Mouse (Mus musculus): ENCODE results near the gene Mrap2.
A peak's percentile ranks its signal among the peaks of the same experiment; 100 is the strongest.
"Not testable (repeated sequence)": the region's sequence is repeated elsewhere in the genome, so short reads cannot be mapped to it uniquely, and the experiment has no call there.

The Mrap2 gene

DNA sequence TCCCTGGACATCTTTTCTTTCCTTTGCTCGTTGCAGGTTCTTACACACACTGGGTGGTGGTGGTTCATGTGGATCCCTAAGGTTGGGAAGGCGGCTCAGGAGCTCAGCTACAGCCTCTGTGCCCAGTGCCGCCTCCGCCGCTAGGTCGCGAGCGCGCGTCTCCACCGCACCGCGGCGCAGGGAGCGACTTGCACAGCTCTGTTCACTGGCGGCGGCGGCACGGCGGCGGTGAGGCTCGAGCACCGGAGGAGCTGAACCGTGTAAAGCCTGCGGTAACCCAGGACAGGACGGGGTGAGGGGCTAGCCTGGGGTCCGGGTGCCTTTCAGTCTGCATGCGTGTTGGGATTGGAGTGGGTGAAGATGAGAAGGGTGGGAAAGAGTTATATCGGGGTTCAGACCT, at the start of gene Mrap2:
Gene Mrap2, plus strand, starts transcription at position 201 of the 400 bp plus-strand sequence.
- DNase-seq (ENCODE audit: low spot score in 2 of 2), result peak in 1 of 2 experiments; percentile 60

DNA sequence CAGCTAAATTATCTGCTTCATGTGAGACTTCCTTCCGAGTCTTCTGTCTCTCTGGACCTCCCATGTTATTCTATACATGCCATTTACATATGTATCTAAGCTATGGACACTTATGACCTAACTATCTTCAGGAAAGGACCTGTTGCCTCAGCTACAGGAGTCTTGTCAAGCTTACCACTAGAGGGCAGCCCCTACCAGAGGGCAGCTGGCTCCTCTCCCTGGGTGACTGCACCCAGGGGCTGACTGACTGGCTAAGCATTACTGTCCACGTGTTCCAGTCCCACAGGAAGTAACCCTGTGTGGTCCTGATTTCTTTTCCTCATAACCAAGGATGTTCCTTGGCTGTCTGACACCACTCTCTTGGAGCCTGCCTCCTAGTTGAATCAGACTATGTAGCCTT, 46.1 kb upstream of the Mrap2 start:
- peak in 1 of 2 experiments; percentile 47 for DNase-seq (ENCODE audit: low spot score in 2 of 2)

DNA sequence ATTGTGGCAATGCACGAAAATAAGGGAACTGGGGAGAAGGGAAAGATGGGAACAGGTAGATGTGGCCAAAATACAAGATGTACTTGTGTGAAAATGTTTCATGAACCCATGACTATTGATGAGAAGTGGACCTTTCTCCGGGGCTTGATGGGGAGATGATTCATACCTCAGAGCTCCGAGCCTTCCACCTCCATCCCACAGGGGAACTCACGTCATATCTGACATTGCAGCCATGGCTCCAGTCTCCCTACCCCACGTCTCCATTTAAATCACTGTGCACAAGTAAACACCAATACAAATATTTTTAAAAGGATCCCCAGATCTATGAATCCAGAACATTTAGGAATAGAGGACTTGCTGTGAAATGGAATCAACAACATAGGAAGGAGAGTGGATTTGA, 29.1 kb upstream of the Mrap2 start:
- no peak for DNase-seq (ENCODE audit: low spot score in 2 of 2)

DNA sequence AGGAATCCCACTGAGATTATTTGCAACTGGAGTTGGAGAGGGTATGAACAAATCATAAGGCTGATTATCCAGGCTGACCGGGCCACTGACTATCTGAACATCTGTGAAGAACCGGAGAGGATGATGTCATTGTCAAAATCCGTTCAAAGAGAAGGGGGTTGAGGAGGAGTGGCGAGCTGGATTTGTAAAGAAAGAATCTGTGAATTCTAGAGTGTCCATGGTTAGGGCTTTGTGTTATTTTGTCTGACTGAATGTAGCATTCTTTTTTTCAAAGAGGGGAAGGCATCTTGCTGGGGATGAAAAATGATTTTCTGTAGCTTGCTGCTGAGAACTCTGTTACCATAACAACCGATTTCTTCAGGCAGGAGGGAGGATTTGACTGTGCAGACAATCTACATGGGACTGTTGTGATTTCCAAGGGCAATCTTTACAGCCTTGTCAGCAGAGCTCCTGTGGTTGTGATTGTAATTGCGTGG, 28.6 kb upstream of the Mrap2 start:
- DNase-seq (ENCODE audit: low spot score in 2 of 2), result peak; percentile 19 to 26

DNA sequence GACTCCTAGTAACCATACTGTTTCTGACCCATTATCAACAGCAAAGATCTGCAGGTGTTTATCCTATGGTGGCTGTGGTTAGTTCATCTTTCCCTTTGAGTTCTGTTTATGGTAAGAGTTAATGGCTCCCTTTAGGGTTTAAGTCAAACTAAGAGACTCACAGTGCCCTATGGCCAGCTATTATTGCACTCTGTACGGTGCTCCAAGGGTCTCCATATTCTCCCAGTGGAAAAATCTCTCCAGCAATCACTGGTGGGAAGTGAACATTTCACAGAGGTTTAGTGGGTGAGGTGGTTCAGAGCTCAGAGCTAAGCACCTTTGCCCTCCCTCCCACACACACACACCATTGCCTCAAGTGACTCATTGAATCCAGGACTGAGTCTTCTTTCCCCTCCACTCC, 28.1 kb upstream of the Mrap2 start:
- no peak for DNase-seq (ENCODE audit: low spot score in 2 of 2)

DNA sequence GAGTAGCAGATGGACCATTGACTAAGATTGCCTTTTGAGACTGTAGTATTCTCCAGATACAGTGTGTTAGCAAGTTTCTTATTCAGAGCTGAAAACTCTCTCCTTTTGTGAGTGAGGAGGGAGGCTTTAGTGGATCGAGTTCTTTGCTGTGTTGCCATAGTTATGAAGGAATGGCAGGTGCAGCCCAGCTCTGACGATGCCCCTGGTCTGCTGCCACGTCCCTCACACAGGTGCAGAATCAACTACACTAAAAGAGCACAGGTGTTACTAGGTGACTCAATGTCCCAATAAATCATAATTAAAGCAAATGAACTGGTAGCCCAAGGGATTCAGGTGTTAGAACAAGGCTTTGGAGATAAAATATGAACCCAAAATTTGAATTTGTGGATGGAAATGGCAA, 25.1 kb upstream of the Mrap2 start:
- no peak for DNase-seq (ENCODE audit: low spot score in 2 of 2)

DNA sequence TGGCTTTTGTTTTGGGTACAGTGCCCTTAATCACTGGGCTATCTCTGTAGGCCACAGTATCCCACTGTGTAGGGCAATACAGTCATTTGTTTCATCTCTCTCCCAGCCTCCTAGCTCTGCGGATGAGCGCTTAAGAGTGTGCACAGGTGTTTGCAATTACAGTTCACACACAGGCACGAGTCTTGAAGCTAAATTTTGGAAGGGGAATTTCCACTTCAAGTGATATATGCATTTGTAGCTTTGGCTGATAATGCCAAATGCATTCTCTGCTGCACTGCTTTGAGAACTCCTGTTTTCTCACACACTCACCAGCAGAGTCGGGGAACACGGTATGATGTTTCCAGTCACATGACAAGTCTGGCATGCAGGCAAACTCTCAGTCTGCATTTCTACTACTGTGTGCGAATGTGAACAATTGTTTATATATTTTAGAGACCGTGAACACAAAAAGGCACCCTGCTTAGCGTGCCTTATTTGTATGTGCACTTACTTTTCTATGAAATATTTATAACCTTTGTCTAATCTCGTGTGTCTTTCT, 22.1 kb upstream of the Mrap2 start:
- no peak for DNase-seq (ENCODE audit: low spot score in 2 of 2)

DNA sequence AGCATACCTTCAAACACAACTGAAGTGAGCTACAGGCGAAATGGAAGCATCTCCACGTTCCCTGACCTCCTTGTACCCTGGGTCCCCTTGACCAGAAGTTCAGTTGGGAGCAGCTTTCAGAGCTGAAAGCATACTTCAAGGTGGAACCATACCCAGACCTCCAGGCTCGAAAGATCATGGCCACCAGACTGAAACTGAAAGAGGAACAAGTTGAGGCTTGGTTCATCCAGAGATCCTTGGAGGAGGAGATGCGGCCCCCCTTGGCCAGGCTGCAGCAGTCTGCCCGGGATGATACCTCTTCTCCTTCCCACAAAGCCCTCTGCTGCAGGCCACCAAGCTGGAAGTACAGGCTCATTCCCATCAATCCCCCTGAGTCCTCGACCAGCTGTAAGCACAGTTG, 17.1 kb upstream of the Mrap2 start:
- DNase-seq (ENCODE audit: low spot score in 2 of 2), result not testable (repeated sequence)

DNA sequence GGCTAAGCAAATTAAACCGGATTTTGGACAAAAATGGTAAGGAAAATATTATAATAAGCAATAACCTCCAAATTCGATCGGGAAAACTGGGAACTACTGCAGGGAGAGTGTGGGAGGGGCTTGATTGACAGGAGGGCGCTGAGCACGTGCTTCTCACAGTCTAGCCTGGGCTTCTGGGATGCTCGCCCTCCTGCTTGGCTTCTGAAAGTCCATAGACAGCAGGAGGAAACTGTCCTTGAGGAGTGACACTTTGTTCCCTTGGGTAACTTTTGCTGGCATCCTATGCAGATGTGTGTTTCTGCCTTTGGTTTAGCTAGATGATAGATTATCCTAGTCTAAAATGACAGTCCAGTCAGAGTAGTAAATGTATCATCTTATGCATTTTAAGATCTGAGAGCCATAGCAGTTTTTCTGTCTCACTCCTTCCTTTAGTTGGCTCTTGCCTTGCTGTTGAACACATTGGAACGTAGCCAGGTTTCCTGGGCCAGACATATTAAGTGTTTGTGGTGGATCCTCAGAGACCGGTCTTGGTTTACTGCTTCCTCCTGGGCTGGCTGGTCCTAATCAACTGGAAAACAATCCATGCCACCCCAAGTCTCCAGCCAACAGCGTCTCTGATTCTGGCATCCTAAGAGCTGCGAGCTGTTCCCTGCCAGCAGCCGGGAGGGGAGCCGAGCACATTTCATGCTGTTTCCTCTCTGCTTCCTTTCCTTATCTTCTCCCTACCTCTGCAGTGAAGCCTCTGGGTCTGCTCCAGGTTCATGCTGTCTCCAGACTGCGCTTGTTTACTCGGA, 8.1 kb upstream of the Mrap2 start:
- DNase-seq (ENCODE audit: low spot score in 2 of 2), result no peak

DNA sequence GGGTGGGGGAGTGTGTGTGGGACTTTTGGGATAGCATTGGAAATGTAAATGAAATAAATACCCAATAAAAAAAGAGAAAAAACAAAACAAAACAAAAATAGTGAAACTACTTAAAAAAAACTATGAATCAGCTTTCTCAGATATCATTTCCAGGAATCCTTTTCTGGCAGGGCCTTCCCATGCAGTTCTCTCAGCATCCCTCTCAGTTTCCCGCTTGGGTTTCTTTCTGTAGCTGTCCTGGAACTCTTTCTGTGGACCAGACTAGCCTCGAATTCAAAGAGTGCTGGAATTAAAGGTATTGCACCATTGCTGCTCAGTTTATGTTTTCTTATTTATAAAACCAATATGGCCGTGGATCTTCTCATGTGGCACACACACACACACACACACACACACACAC, 1.0 kb upstream of the Mrap2 start:
- DNase-seq (ENCODE audit: low spot score in 2 of 2), result no peak

DNA sequence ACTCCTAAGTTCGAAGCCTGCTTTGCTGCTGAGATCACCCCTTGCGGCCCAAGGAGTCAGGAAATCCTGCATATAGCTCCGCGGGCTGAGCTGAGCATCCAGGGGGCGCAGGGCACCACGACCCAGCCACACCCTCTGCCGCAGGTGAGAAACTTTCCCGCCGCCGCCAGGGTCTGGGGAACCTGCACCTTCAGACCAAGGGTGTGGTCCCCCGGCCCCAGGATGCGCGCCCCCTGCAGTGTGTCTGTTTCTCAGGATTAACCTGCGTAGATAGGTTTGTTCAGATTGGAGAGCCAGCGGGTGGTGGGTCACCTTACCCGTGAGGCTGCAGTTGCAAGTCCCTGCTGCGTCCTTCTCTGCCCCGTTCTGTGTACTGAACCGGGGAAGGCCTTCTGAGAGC, 426 bp downstream of the Mrap2 start:
- DNase-seq (ENCODE audit: low spot score in 2 of 2), result no peak

DNA sequence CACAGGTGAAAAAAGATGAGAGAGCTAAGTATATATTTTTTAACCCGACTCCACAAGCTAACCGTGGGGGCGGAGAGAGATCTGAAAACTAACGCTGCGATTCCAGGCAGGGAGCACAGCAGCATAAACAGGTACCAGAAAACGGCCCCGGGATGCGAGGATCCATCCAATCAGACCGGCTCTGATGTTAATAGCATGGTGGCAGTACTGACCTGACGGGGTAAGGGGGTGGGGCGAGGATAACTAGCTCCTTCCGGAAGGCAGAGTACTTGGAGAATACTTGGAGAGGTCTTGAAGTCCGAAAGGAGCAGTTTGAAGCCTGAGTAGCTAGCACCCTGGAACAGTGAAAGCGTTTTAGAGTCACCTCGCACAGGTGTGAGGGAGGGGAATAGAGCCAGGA, 1.1 kb downstream of the Mrap2 start:
- DNase-seq (ENCODE audit: low spot score in 2 of 2), result no peak

DNA sequence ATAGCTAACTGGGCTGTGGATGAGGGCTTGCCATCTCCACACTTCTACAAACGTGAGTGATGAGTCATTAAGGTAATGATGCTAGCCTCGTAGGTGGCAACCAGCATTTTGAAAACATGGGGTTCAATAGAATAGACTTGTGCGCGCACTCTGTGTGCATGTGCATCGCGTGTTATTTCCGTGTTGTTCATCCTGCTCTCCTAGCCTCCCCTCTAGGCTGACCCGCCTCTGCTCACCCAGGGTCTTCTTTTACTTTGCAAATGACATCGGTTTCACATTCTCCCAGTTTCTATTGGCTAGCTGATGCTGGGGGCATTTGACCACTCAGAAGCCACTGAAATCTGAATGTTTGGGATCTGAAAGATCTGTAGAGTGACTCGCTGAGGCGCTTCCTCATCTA, 1.6 kb downstream of the Mrap2 start:
- DNase-seq (ENCODE audit: low spot score in 2 of 2), result no peak

DNA sequence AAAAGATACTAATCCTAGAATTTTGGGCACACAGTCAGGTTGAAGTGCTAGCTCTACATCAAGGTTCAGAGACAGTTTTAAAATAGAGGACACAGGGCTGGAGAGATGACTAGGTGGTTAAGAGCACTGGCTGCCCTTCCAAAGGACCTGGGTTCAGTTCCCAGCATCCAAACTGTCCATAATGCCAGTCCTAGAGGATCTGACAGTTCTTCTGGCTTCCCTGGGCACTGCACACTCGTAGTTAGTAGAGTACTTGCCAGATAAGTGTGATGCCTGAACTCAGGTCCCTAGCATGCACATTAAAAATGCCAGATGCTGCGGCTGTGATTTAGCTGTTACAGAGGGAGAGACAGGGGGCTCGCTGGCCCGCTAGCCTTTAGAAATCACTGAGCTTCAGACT, 2.3 kb downstream of the Mrap2 start:
- DNase-seq (ENCODE audit: low spot score in 2 of 2), result no peak

DNA sequence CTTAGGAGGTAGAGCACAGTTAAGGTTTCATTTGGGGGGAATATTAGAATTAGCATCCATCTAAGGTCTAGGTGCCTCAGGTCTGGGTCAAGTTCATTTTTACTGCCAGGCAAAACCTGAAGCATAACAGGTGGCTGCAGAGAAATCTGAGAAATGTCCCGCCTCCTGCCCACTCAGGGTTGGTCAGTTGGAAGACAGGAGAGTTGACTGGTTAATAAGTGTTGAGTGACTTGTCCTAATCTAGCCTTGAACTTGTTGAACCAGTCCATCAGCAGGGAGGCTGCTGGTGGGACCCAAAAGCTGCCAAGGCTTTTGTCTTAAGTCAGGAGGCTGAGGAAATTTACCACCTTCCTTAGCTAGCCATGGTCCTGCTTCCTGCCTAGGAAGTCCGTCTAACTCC, 3.8 kb downstream of the Mrap2 start:
- no peak for DNase-seq (ENCODE audit: low spot score in 2 of 2)

DNA sequence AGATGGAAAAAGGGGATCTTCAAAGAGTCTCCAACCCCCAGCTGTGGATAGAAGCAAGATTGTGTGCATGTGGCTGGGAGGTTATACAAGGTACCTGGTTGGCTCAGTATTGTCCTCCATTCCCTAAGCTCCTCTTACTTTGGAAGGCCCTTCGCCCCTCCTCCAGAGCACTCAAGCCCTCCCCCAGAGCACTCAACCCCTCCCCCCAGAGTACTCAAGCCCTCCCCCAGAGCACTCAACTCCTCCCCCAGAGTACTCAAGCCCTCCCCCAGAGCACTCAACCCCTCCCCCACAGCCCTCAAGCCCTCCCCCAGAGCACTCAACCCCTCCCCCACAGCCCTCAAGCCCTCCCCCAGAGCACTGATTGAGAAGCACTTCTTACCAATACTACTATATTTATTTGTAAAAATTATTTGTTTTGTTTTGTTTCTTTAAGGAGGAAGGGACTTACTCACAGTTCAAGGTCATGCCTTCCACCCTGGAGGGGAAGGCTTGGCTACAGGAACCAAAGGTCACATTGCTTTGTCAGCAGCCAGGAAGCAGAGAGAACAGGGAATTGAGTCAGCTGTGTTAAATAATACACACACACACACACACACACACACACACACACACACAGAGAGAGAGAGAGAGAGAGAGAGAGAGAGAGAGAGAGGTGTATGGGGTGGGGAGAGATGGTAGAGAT, 8.7 kb downstream of the Mrap2 start:
- DNase-seq (ENCODE audit: low spot score in 2 of 2), result no peak

DNA sequence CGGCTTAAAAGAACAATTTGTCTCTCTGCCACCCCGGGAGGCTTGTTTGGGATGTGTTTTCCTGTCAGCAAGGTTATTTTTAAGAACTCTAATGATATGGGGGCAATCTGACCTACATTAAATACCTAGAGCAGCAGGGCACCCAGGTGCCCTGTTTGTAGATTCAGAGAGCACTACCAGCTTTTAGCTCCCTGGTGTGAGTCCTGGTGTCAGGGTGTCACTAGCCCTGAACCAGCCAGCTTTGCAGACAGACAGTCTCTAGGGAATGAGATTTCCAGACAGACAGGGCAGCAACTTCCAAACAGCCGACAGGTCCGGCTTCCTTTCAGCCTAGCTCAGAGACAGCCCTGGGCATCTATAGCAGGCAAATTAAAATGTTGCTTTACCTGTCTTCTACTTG, 18.5 kb downstream of the Mrap2 start:
- DNase-seq (ENCODE audit: low spot score in 2 of 2), result no peak

DNA sequence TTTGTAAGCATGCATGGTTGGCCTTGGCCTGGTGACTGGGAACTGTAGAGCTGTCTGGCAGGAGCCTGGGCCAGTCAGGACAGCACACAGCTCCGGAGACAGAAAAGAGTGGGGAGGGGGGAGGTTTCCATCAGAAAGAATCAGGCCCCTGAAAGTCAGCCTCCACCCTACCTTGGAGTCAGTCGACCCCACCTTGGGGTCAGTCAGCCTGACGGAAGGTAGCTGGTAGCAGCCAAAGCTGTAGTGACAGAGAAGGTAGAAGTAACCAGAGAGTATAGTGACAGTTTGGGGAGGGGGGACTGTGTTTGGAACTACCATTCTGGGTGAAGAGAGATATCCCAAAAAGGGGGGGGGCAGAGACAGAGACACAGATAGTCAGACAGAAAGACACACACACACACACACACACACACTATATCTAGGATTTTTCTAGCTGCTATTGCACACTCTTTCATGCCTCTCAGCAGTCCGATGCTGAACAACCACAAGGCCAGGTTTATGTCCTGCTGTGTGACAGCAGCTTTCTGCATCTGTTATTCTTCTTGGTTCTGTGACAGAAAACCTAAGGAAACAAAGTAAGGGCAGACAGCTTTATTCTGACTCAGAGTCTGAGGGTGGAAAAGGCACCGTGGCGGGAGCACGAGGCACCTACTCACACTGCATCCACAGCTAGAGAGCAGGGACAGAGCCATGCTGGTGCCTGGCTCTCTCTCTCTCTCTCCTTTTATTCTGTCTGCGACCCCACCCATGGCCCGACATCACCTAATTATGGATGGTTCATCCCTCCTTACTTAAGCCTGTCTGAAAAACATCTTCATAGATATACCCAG, 23.1 kb downstream of the Mrap2 start:
- no peak for DNase-seq (ENCODE audit: low spot score in 2 of 2)

DNA sequence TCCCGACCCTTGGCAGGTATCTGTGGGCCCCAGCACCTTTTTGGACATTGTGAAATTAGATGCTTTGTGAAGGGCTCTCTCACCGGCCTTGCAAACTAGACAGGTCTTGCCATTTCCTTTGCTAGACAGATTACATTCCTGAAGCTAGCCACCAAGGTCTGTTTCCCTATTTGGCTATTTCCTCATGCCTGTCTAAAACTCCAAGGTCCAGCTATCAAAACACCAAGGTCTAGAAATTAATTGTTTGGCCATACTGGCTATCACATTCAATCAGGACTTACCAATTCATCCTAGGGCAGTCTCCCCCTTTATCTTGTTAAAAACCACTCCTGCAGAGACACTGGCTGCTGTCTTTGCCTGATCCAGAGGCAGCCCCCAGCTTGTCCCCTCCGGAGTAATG, 23.9 kb downstream of the Mrap2 start:
- DNase-seq (ENCODE audit: low spot score in 2 of 2), result no peak

DNA sequence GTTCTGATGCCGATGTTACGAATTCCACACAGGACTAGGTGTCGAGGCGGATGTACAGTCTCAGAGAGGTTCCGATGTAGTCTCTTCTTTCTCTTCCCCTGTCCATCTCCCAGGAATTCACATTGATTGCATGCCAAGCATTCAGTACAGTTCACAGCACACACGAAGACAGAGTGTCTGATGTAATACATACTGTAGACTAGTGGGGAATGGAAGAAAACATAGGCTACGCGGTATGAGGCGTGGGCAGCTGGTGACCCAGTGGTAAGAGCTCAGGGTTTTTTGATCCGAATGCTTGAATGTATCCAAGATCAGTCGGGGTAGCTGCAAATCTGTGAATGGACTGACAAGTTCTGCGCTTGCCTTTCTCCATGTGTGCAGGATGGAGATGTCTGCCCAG, 25.0 kb downstream of the Mrap2 start:
- no peak for DNase-seq (ENCODE audit: low spot score in 2 of 2)

DNA sequence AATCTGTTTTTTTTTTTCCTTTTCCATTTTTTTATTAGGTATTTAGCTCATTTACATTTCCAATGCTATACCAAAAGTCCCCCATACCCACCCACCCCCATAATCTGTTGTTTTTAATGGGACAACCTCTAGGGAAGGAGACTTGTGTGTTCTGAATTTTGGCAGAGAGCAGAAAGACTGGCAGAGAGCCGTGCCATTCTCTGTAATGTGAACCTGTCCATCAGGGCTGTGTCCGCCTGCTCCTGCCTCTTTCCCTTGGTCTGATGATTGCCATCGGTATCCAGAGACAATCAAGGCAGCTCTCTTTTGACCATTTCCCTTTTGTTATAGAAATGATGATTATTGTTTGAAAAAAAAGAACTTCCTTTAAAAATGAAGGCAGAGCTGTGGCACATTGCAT, 26.8 kb downstream of the Mrap2 start:
- no peak for DNase-seq (ENCODE audit: low spot score in 2 of 2)

DNA sequence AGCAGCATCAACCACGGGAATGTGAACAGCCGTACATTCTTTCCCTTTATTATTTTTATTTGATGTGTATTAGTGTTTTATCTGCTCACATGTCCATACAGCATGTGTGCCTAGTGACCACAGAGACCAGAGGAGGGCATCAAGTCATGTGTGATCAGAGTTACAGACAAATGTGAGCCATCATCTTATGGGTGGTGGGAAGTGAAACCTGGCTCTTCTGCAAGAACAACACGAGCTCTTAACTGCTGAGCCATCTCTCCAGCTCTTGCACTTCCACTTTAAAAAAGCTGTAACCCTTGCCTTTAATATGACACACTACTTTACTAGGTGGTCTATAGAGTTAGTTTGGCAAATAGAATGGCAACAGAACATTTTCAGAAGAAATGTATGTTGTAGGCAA, 27.4 kb downstream of the Mrap2 start:
- no peak for DNase-seq (ENCODE audit: low spot score in 2 of 2)
